Mouse (Mus musculus): ENCODE measurements around the gene Gbp7. TPM values are rescaled to one million over a fixed set of nuclear protein-coding genes. Genes with fewer than 3 reads are reported as not detected.

The Gbp7 gene
- polyA plus RNA-seq, 2 experiments = 0.82 to 3.4 TPM

DNA sequence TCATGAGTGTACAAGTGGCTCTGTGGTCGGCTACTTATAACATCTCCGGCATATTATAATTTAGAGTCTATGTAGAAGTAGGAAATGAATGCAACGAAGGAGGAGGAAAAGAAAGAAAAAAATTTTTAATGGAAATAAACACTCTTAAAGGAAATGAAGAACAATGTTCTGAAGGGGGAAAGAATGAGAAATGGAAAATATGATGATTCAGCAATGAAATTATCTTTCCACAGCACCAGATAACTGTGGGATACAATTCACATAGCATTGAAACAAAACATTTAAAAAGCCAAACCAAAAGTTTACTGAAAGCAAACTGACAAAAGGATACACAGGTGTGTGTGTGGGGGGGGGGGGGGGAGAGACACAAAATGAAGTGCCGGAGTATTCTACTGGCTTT is 52.9 kb downstream of the Gbp7 start:
- Histone ChIP-seq H3K4me3 (replicated peaks; ENCODE audit: low read length) (no peak overlapping the region), H3K4me2 (replicated peaks; ENCODE audit: low read depth, low read length, severe bottlenecking) (no peak overlapping the region), H3K4me1 (ENCODE audit: control insufficient read depth, insufficient read depth, low read length) (no peaks in the 10 kb centered on the region), H3K36me3 (ENCODE audit: control insufficient read depth, insufficient read depth, low read length) (no peaks in the 10 kb centered on the region), H3K27ac (replicated peaks; ENCODE audit: low read depth, low read length) (no peak overlapping the region), H3K9me3 (ENCODE audit: control insufficient read depth, low read length) (no peaks in the 10 kb centered on the region), H3K9ac (ENCODE audit: low read depth, low read length, severe bottlenecking) (no peak overlapping the region), H3K27me3 (ENCODE audit: control insufficient read depth, insufficient read depth, low read length) (no peaks in the 10 kb centered on the region)
- DNase-seq (ENCODE audit: low spot score) = no peak
- no peak for TF ChIP-seq POLR2A (IDR thresholded peaks at IDR 0.05; ENCODE audit: borderline replicate concordance, extremely low read depth, insufficient read depth, insufficient read length)
- no peak for ATAC-seq (ENCODE audit: low FRiP score, low read depth)
- 87% methylated on average over 4 of the region's 4 CpGs for WGBS

DNA sequence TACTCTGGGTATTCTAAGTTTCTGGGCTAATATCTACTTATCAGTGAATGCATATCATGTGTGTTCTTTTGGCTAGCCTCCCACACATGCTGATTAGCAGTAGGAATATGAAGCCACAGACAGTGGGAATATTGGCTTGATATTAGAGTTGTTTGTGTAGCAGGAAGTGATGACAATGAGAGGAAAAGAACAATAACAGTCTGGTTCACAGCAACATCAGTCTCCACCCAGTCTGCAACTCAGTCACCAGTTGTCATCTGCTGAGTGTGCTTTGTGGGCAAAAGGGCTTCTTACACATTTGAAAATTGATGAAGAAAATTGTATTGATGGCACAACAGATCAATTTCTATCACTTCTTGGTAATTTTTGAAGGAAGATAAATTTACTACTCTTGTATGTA is 57.2 kb downstream of the Gbp7 start:
- no peak for TF ChIP-seq POLR2A (IDR thresholded peaks at IDR 0.05; ENCODE audit: borderline replicate concordance, extremely low read depth, insufficient read depth, insufficient read length)
- no peak for DNase-seq (ENCODE audit: low spot score)
- no peak for ATAC-seq (ENCODE audit: low FRiP score, low read depth)
- Histone ChIP-seq H3K4me1 (ENCODE audit: control insufficient read depth, insufficient read depth, low read length) (no peaks in the 10 kb centered on the region), H3K27ac (replicated peaks; ENCODE audit: low read depth, low read length) (no peak overlapping the region), H3K9me3 (ENCODE audit: control insufficient read depth, low read length) (no peaks in the 10 kb centered on the region), H3K27me3 (ENCODE audit: control insufficient read depth, insufficient read depth, low read length) (no peaks in the 10 kb centered on the region), H3K36me3 (ENCODE audit: control insufficient read depth, insufficient read depth, low read length) (no peaks in the 10 kb centered on the region), H3K4me3 (replicated peaks; ENCODE audit: low read length) (no peak overlapping the region), H3K9ac (ENCODE audit: low read depth, low read length, severe bottlenecking) (no peak overlapping the region), H3K4me2 (replicated peaks; ENCODE audit: low read depth, low read length, severe bottlenecking) (no peak overlapping the region)

DNA sequence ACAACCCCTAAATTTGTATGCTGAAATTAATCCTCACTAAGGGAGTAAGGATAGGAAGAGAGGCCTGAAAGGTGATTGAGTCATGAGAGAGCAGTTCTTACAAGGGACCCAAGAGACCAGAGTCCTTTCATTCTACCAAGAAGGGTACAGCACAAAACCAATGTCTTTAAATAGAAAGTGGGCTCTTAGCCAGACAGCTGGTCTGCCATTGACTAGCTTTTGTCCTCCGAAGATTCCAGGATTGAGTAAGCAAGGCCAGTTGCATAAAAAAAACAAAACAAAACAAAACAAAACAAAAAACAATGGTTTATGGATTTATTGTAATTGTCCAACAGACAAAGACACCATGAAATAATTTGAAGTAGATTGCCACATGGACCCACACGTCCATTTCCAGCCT is 58.7 kb downstream of the Gbp7 start:
- Histone ChIP-seq H3K4me2 (replicated peaks; ENCODE audit: low read depth, low read length, severe bottlenecking) (no peak overlapping the region), H3K27me3 (ENCODE audit: control insufficient read depth, insufficient read depth, low read length) (no peaks in the 10 kb centered on the region), H3K4me1 (ENCODE audit: control insufficient read depth, insufficient read depth, low read length) (no peaks in the 10 kb centered on the region), H3K4me3 (replicated peaks; ENCODE audit: low read length) (no peak overlapping the region), H3K36me3 (ENCODE audit: control insufficient read depth, insufficient read depth, low read length) (no peaks in the 10 kb centered on the region), H3K27ac (replicated peaks; ENCODE audit: low read depth, low read length) (no peak overlapping the region), H3K9ac (ENCODE audit: low read depth, low read length, severe bottlenecking) (no peak overlapping the region), H3K9me3 (ENCODE audit: control insufficient read depth, low read length) (no peaks in the 10 kb centered on the region)
- ATAC-seq (ENCODE audit: low FRiP score, low read depth) = no peak
- DNase-seq (ENCODE audit: low spot score) = no peak
- TF ChIP-seq POLR2A (IDR thresholded peaks at IDR 0.05; ENCODE audit: borderline replicate concordance, extremely low read depth, insufficient read depth, insufficient read length) = no peak
- WGBS = 57% methylated on average over 2 of the region's 2 CpGs

DNA sequence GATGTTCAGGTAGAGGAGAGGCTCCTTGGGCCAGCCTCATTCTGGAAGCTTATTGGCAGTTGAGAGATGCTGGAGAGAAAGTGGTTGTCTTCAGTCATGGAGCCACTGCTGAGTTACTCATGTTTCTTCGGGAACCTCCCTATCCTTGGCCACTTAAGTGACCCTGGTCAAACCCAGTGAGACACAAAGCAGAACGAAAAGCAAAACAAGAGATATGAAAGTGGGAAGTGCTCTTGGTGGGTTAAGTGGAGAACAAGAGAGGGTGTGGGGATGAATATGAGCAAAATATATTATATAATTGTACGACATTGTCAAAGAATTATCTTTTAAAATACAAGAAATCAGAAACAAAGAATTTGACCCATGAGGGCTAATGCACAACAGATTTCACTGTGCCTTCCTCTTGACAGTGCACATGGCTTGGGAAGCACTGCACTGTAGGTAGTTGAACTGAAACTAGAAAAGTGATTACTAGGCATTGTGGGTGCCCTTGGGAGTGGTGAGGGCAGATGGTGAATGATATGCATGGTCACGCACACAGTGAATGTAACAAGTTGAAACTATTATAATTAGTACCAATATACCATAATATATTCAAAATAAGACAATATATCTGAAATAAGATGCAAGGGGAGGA is 60.4 kb downstream of the Gbp7 start:
- WGBS = 85% methylated on average over 4 of the region's 4 CpGs
- TF ChIP-seq POLR2A (IDR thresholded peaks at IDR 0.05; ENCODE audit: borderline replicate concordance, extremely low read depth, insufficient read depth, insufficient read length) = no peak
- H3K4me3 ChIP-seq (replicated peaks; ENCODE audit: low read length) = no peak overlapping the region
- DNase-seq (ENCODE audit: low spot score) (no peak), ATAC-seq (ENCODE audit: low FRiP score, low read depth) (no peak)
- H3K4me1 ChIP-seq (ENCODE audit: control insufficient read depth, insufficient read depth, low read length) = no peaks in the 10 kb centered on the region
- H3K4me2 ChIP-seq (replicated peaks; ENCODE audit: low read depth, low read length, severe bottlenecking) = no peak overlapping the region
- no peaks in the 10 kb centered on the region for H3K9me3 ChIP-seq (ENCODE audit: control insufficient read depth, low read length)
- H3K9ac ChIP-seq (ENCODE audit: low read depth, low read length, severe bottlenecking) = no peak overlapping the region
- H3K36me3 ChIP-seq (ENCODE audit: control insufficient read depth, insufficient read depth, low read length) = no peaks in the 10 kb centered on the region
- no peaks in the 10 kb centered on the region for H3K27me3 ChIP-seq (ENCODE audit: control insufficient read depth, insufficient read depth, low read length)
- H3K27ac ChIP-seq (replicated peaks; ENCODE audit: low read depth, low read length) = no peak overlapping the region

DNA sequence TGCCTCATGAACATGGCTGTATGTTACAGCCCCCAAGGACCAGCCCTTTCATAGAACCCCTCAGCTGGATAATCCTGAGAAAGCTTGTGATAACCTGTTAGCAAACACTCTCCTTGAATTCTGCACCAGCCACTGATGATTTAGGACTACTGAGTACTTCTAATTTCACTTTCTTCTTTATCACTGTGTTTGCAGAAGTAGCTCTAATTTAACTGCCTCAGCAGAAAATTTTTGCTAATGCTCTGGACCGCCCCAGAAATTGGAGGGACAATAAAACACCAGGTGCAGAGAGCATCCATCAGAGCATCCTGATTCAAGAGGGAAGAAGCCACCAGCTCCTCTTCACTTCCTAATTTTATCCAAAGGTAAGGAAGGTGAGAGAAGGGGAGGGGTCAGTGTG is 64.4 kb downstream of the Gbp7 start, which contains the start of gene Gbp2b:
Gbp2b (plus strand) TSS at position 301 of the 400 bp plus-strand sequence.
- H3K36me3 ChIP-seq (ENCODE audit: control insufficient read depth, insufficient read depth, low read length) = no peaks in the 10 kb centered on the region
- no peaks in the 10 kb centered on the region for H3K27me3 ChIP-seq (ENCODE audit: control insufficient read depth, insufficient read depth, low read length)
- ATAC-seq (ENCODE audit: low FRiP score, low read depth) = no peak
- no peaks in the 10 kb centered on the region for H3K9me3 ChIP-seq (ENCODE audit: control insufficient read depth, low read length)
- no peak within 1 kb of the TSS for H3K27ac ChIP-seq (replicated peaks; ENCODE audit: low read depth, low read length)
- no peak within 1 kb of the TSS for H3K4me2 ChIP-seq (replicated peaks; ENCODE audit: low read depth, low read length, severe bottlenecking)
- no peak within 1 kb of the TSS for H3K4me3 ChIP-seq (replicated peaks; ENCODE audit: low read length)
- no peak within 1 kb of the TSS for H3K9ac ChIP-seq (ENCODE audit: low read depth, low read length, severe bottlenecking)
- H3K4me1 ChIP-seq (ENCODE audit: control insufficient read depth, insufficient read depth, low read length) = no peaks in the 10 kb centered on the region
- DNase-seq (ENCODE audit: low spot score) = no peak
- TF ChIP-seq POLR2A (IDR thresholded peaks at IDR 0.05; ENCODE audit: borderline replicate concordance, extremely low read depth, insufficient read depth, insufficient read length) = no peak
- WGBS = 55% methylated on average over 1 of the region's 1 CpGs

DNA sequence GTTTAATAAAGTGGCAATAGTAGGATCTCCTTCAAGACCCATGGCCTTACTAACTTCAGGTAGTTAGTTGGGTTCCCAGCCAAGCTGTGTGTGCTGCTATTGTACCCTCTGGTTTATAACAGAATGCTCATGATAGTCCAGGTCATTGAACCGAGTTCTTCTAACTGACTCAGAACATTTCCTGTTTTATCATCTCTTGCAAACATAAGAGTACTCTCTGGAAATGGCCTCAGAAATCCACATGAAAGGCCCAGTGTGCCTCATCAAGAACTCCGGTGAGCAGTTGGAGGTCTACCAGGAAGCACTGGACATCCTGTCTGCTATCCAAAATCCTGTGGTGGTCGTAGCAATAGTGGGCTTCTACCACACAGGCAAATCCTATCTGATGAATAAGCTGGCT is 67.8 kb downstream of the Gbp7 start:
- Histone ChIP-seq H3K9me3 (ENCODE audit: control insufficient read depth, low read length) (no peaks in the 10 kb centered on the region), H3K27me3 (ENCODE audit: control insufficient read depth, insufficient read depth, low read length) (no peaks in the 10 kb centered on the region), H3K9ac (ENCODE audit: low read depth, low read length, severe bottlenecking) (no peak overlapping the region), H3K27ac (replicated peaks; ENCODE audit: low read depth, low read length) (no peak overlapping the region), H3K36me3 (ENCODE audit: control insufficient read depth, insufficient read depth, low read length) (no peaks in the 10 kb centered on the region), H3K4me1 (ENCODE audit: control insufficient read depth, insufficient read depth, low read length) (no peaks in the 10 kb centered on the region), H3K4me3 (replicated peaks; ENCODE audit: low read length) (no peak overlapping the region), H3K4me2 (replicated peaks; ENCODE audit: low read depth, low read length, severe bottlenecking) (no peak overlapping the region)
- 80% methylated on average over 3 of the region's 3 CpGs for WGBS
- DNase-seq (ENCODE audit: low spot score) (no peak), ATAC-seq (ENCODE audit: low FRiP score, low read depth) (no peak)
- TF ChIP-seq POLR2A (IDR thresholded peaks at IDR 0.05; ENCODE audit: borderline replicate concordance, extremely low read depth, insufficient read depth, insufficient read length) = no peak

Other genes starting within 250 kb of the Gbp7 start
- gene Pdlim5, start 134.6 kb upstream of the Gbp7 start, polyA plus RNA-seq (2012; rRNA removed) = 36.6 and 37.9 TPM in 2 replicates
- gene Pdlim5, start 134.6 kb upstream of the Gbp7 start, polyA plus RNA-seq (2014; fragmentation: Nextera tagmentation; extraction: Ambion mirVana) = 34.2 and 37.9 TPM in 2 replicates
- 0.14 and 0.16 TPM in 2 replicates for gene Gbp5, start 36.4 kb upstream of the Gbp7 start, polyA plus RNA-seq (2012; rRNA removed)
- 0.06 and 0.11 TPM in 2 replicates for gene Gbp5, start 36.4 kb upstream of the Gbp7 start, polyA plus RNA-seq (2014; fragmentation: Nextera tagmentation; extraction: Ambion mirVana)
- 0.65 and 1.2 TPM in 2 replicates for gene Gbp3, start 29.7 kb downstream of the Gbp7 start, polyA plus RNA-seq (2012; rRNA removed)
- gene Gbp3, start 29.7 kb downstream of the Gbp7 start, polyA plus RNA-seq (2014; fragmentation: Nextera tagmentation; extraction: Ambion mirVana) = 0.69 and 1.4 TPM in 2 replicates
- gene Gbp2b, start 64.5 kb downstream of the Gbp7 start, polyA plus RNA-seq (2012; rRNA removed) = not detected in 2 replicates
- not detected in 2 replicates for gene Gbp2b, start 64.5 kb downstream of the Gbp7 start, polyA plus RNA-seq (2014; fragmentation: Nextera tagmentation; extraction: Ambion mirVana)
- 0.44 and 0.62 TPM in 2 replicates for gene Gbp2, start 90.3 kb downstream of the Gbp7 start, polyA plus RNA-seq (2012; rRNA removed)
- gene Gbp2, start 90.3 kb downstream of the Gbp7 start, polyA plus RNA-seq (2014; fragmentation: Nextera tagmentation; extraction: Ambion mirVana) = 0.61 and 1.5 TPM in 2 replicates
- 9.4 and 10.0 TPM in 2 replicates for gene Kyat3, start 170.7 kb downstream of the Gbp7 start, polyA plus RNA-seq (2012; rRNA removed)
- gene Kyat3, start 170.7 kb downstream of the Gbp7 start, polyA plus RNA-seq (2014; fragmentation: Nextera tagmentation; extraction: Ambion mirVana) = 14.6 and 19.6 TPM in 2 replicates
- gene Gtf2b, start 234.7 kb downstream of the Gbp7 start, polyA plus RNA-seq (2012; rRNA removed) = 49.6 and 57.1 TPM in 2 replicates
- gene Gtf2b, start 234.7 kb downstream of the Gbp7 start, polyA plus RNA-seq (2014; fragmentation: Nextera tagmentation; extraction: Ambion mirVana) = 75.1 and 77.2 TPM in 2 replicates

Data from limb, embryonic 14.5 days (tissue).